Mouse (Mus musculus) thymus, postnatal 25 days (tissue): Measurements from ENCODE around the gene Zfp661.

Experiments
- DNase-seq: peaks from one replicate; pipeline ENCODE4 v3.0.0; 2022

The Zfp661 gene

DNA sequence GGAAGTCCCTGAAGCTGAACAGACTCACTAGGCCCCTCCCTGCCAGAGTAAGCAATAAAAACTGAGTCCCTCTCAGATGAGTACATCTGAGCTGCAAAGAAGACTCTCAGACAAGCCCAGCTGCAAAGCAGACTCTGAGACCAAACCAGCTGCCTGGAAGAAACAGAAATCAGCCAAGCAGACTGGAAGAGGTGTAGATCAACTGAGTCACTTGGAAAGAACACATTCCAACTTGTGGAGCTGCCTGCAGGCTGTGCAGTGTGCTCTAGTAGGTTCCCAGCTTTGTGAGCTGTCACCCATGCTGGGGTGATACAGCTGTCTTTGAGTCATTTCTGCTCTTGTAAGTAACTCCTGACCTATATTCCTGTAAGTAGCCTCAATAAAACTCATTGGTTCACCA, 37.2 kb downstream of the Zfp661 start:
- DNase-seq: no peak

DNA sequence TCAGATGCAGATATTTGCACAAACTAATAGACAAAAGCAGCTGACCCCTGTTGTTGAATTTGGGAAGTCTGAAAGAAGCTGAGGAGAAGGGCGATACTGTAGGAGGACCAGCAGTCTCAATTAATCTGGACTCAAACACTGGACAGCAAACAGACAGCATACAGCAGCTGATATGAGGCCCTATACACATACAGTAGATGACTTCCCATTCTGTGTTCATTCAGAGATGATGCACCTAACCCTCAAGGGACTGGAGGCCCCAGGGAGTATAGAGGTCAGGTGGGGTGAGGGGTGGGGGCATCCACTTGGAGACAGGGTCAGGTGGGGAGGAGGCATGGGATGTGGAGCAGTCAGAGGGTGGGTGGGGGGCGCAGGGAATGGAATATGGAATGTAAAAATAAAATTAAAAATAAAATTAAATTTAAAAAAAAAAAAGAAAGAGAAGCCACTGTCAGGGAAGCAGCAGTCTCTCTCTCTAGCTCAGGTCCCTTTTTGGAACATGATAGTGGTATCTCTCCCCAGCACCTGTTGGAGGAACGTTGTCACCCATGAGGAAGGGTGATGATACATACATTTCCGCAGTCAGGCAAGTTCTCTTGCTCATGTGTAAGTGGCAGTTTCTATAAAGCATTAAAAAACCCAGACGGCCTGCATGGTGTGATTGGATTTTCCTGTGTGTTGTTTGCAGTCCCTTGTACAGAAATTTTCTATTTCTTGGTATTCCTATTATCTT, 38.4 kb downstream of the Zfp661 start:
- no peak for DNase-seq

GRCm38 (mm10) chr2:127541697-127542096, 45.2 kb downstream of the Zfp661 start:
- DNase-seq: no peak

- no peak for DNase-seq
Measured at GRCm38 (mm10) chr2:127541185-127541584, 45.7 kb downstream of the Zfp661 start, which contains the start of gene Prom2. Gene Prom2, minus strand, starts transcription at chr2:127541467.

DNA sequence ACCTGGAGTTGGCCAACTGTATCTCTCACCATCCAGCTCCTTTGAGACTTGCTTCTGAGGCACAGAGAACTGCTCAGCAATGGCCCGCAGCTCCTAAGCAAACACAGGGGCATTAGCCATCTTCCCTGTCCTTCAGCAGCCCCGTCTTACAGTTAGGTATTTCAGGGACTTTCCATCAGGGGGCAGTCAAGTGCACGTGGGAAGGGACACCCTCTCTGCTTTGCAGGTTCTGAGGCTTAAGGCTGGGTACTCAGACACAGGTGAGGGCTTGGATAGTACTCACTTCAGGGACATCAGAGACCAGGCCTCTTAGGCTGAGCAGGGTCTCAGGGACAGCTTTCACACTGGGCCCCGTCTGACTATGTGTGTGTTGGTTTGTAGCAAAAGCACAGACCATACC, 47.4 kb downstream of the Zfp661 start:
- peak; percentile 16 for DNase-seq

DNA sequence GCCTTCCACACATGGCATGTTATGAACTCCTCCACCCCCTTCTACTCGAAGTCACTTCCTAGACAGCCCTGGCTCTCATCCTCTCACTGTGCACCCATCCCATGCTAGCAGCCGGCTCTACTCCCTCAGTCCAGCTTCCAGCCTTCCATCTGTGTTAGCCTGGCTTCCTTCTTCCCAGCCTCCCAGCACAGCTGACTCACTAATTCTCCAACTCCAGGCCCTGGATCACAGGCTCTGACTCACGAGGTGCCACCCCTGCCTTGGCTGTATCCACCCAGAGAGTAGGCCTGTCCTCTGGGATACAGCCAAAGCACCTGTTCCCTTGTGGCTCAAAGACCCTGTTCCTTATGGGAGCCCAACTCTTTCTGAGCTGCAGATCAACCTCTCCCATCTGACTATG, 49.3 kb downstream of the Zfp661 start:
- DNase-seq: no peak

DNA sequence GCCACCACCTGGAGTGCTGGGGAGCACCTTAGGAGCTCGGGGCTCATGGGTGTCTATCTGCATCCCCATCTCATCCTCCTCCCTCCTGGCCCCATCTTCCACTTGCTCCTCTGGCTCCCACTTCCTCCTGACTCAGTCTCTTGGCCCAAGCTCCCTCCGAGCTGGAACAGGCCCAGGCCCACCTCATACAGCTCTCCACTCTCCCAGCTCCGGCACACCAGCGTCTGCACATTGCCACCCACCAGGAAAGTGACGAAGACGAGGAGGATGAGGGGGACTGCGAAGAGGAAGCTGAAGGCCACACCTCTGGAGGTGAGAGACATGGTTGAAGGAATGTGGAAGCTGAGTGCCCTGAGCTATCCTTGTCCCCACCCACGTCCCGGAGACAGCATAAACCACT, 51.5 kb downstream of the Zfp661 start:
- DNase-seq: no peak

DNA sequence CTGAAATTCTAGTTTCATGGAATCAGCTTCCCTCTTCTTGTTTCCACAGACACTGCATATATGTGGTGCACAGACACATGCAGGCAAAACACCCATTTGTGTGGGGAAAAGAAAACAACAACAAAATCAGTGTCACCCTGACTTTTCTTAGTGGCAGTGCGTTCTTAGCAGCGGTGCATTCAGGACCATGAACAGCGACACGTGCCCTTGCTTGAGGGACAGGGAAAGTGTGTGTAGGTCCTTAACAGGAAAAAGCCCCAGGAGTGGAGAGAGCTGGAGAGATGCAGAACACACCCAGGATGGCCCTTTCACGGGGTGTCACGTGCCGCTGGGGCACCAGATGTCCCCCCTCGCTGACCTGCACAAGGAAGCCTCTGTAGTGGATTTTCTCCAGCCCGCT, 54.5 kb downstream of the Zfp661 start:
- DNase-seq: no peak

DNA sequence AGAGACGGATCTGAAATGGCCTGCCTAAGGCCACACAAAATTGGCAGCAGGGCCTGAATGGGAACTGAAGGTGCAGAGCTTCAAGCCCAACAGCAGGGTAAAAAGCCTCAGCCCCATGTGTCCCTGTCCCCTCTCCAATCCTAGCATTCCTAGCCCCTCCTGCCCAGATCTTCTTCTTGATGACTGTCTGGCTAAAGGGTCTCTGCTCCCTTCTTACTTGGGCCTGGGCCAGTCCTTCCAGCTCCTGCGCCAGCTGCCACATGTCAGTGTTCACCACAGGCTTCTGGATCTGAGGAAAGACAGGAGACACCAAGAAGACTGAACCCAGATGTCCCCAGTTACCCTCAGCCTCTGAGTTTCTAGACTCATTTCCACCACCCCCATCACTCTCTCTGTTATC, 55.3 kb downstream of the Zfp661 start:
- no peak for DNase-seq

DNA sequence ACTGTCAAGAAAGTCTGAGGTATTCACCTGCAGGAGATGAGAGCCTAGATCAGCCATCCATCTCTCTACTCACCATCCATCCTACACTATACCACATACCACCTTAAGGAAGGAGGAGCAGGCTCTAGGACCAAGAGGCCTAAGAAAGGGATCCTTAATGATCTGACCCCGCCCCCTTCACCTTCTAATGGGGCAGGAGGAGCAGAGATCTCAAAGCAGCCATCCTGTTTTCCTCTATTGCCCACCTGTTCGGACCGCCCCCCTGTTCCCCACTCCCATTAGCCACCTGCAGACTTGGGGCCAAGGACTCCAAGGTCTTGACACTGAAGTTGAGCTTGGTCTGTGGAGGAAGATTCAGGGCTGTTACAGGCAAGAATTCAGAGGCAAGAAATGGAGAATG, 56.5 kb downstream of the Zfp661 start:
- DNase-seq: no peak

- DNase-seq: no peak
Measured at GRCm38 (mm10) chr2:127525004-127525775, 61.7 kb downstream of the Zfp661 start.
